ENCODE assay signal across 9 mouse cellular contexts in genomic region chr3:98106590-98107313, GRCm38 (mm10). TPM values are rescaled to one million over a fixed set of nuclear protein-coding genes. Genes with fewer than 3 reads are reported as not detected.
DNase-seq lines count a peak whose midpoint lies in the region; ATAC-seq and TF ChIP-seq lines count a peak whose summit lies in the region.
"Had no signal": no experiment of that assay in that cellular context is flagged by ENCODE, and none has a peak within 500 bp of the region (broad histone marks: within the 10 kb centered on the region; RNA-seq: fewer than 3 reads in every experiment).

No protein-coding gene starts in this region.

- no peak overlapping the region for H3K4me2 ChIP-seq in liver, embryonic 16.5 days (ENCODE audit: low read depth, low read length)
- H3K4me2 ChIP-seq in liver, embryonic 11.5 days, result no peak overlapping the region
- no peak overlapping the region for H3K4me2 ChIP-seq in limb, embryonic 14.5 days (replicated peaks; ENCODE audit: low read depth, low read length, severe bottlenecking)
- H3K4me2 ChIP-seq: heart, embryonic 13.5 days had no signal

- H3K27me3 ChIP-seq in liver, embryonic 16.5 days (ENCODE audit: control insufficient read depth, insufficient read depth, low read depth, low read length), result no peaks in the 10 kb centered on the region
- H3K27me3 ChIP-seq in liver, embryonic 11.5 days (replicated peaks; ENCODE audit: control insufficient read depth, insufficient read depth, low read length), result no peaks in the 10 kb centered on the region
- H3K27me3 ChIP-seq in limb, embryonic 14.5 days (ENCODE audit: control insufficient read depth, insufficient read depth, low read length), result no peaks in the 10 kb centered on the region
- H3K27me3 ChIP-seq: heart, embryonic 13.5 days had no signal

- no peak overlapping the region for H3K4me3 ChIP-seq in liver, embryonic 16.5 days (ENCODE audit: low read depth, low read length)
- no peak overlapping the region for H3K4me3 ChIP-seq in liver, embryonic 11.5 days (ENCODE audit: low read depth, low read length)
- H3K4me3 ChIP-seq in limb, embryonic 14.5 days (replicated peaks; ENCODE audit: low read length), result no peak overlapping the region
- H3K4me3 ChIP-seq: heart, embryonic 13.5 days had no signal

- intact Hi-C loops in heart, postnatal 10 days (cut with DNase I), result no loop called here

- H3K9me3 ChIP-seq in liver, embryonic 16.5 days (replicated peaks; ENCODE audit: control insufficient read depth, low read length), result peaks cover 4% of the 10 kb centered on the region
- peaks cover 7% of the 10 kb centered on the region for H3K9me3 ChIP-seq in liver, embryonic 11.5 days (ENCODE audit: control insufficient read depth, low read length)
- H3K9me3 ChIP-seq in limb, embryonic 14.5 days (ENCODE audit: control insufficient read depth, low read length), result peaks cover 6% of the 10 kb centered on the region

- H3K9ac ChIP-seq in liver, embryonic 16.5 days (ENCODE audit: low read depth, low read length), result no peak overlapping the region
- H3K9ac ChIP-seq in liver, embryonic 11.5 days (ENCODE audit: low read depth, low read length), result no peak overlapping the region
- no peak overlapping the region for H3K9ac ChIP-seq in limb, embryonic 14.5 days (ENCODE audit: low read depth, low read length, severe bottlenecking)
- H3K9ac ChIP-seq: heart, embryonic 13.5 days had no signal

- peaks cover 35% of the 10 kb centered on the region for H3K36me3 ChIP-seq in liver, embryonic 16.5 days (ENCODE audit: control insufficient read depth, insufficient read depth)
- peaks cover 38% of the 10 kb centered on the region for H3K36me3 ChIP-seq in liver, embryonic 11.5 days (ENCODE audit: control insufficient read depth, insufficient read depth, low read length)
- peaks cover 87% of the 10 kb centered on the region for H3K36me3 ChIP-seq in limb, embryonic 14.5 days (ENCODE audit: control insufficient read depth, insufficient read depth, low read length)

- no peak for ATAC-seq in liver, embryonic 16.5 days (ENCODE audit: low read depth)
- no peak for ATAC-seq in liver, embryonic 11.5 days (replicated peaks; ENCODE audit: low FRiP score)
- peak; percentile 76 for ATAC-seq in limb, embryonic 14.5 days (ENCODE audit: low FRiP score, low read depth)

- no peak for DNase-seq in liver, embryonic 11.5 days (ENCODE audit: low spot score)
- DNase-seq in cerebellum, postnatal 14 days, result peak; percentile 38 to 63
- DNase-seq in heart, postnatal 10 days, result peak; percentile 64 to 69
- peak; percentile 65 for DNase-seq in limb, embryonic 14.5 days (ENCODE audit: low spot score)
- no peak for DNase-seq in urinary bladder, adult 2 months (ENCODE audit: low spot score)
- no peak for DNase-seq in retina, embryonic 14.5 days (ENCODE audit: low spot score)
- no peak for DNase-seq in liver

- H3K4me1 ChIP-seq in liver, embryonic 16.5 days (ENCODE audit: control insufficient read depth, low read depth, low read length), result peaks cover 3% of the 10 kb centered on the region
- H3K4me1 ChIP-seq in liver, embryonic 11.5 days (replicated peaks; ENCODE audit: control insufficient read depth, insufficient read depth, low read length), result no peaks in the 10 kb centered on the region
- H3K4me1 ChIP-seq in limb, embryonic 14.5 days (ENCODE audit: control insufficient read depth, insufficient read depth, low read length), result peaks cover 45% of the 10 kb centered on the region

- 0 out of 2 replicates have a peak overlapping the region, but pooled peaks have one; percentile 7 for H3K27ac ChIP-seq in liver, embryonic 16.5 days (ENCODE audit: low read length)
- no peak overlapping the region for H3K27ac ChIP-seq in liver, embryonic 11.5 days (ENCODE audit: low read depth, low read length)
- H3K27ac ChIP-seq in limb, embryonic 14.5 days (replicated peaks; ENCODE audit: low read depth, low read length), result peak overlapping the region; percentile 33

- TF ChIP-seq POLR2A in limb, embryonic 14.5 days (IDR thresholded peaks at IDR 0.05; ENCODE audit: borderline replicate concordance, extremely low read depth, insufficient read depth, insufficient read length), result no peak

- 78% methylated on average over 12 of the region's 12 CpGs for WGBS in liver, embryonic 16.5 days (ENCODE audit: insufficient replicate concordance)
- WGBS in liver, embryonic 11.5 days, result 91% methylated on average over 12 of the region's 12 CpGs
- WGBS in limb, embryonic 14.5 days, result 55% methylated on average over 12 of the region's 12 CpGs

RNA-seq across cellular contexts. Expression of gene Adam30, which starts 53.7 kb away (rescaled TPM):
- not detected in 2 replicates for polyA plus RNA-seq in liver, embryonic 16.5 days (2015; fragmentation: Nextera tagmentation; extraction: Ambion mirVana)
- polyA plus RNA-seq in liver, embryonic 11.5 days (2014; fragmentation: Nextera tagmentation; extraction: Ambion mirVana), result not detected in 2 replicates
- under 1 TPM in 1 of 2 experiments, not detected in 1; 0.10 TPM for total RNA-seq in heart, postnatal 10 days (2021)
- polyA plus RNA-seq in limb, embryonic 14.5 days (2012; rRNA removed), result 0.03 TPM in 1 of 2 replicates, not detected in the other
- not detected in 2 replicates for polyA plus RNA-seq in limb, embryonic 14.5 days (2014; fragmentation: Nextera tagmentation; extraction: Ambion mirVana)
- not detected in 2 replicates for polyA plus RNA-seq in urinary bladder, adult 2 months (2012; rRNA removed)
- polyA plus RNA-seq: heart, embryonic 13.5 days had no signal

Comparison
In these comparisons a context has a peak if more than half of its experiments do, and no peak if none do; other contexts are left out.
1. DNase-seq: peak in cerebellum, postnatal 14 days (2 of 2), heart, postnatal 10 days (2 of 2) and limb, embryonic 14.5 days (single experiment); none in liver, embryonic 11.5 days (single experiment), urinary bladder, adult 2 months (single experiment), retina, embryonic 14.5 days (single experiment) and liver (single experiment).